Mouse (Mus musculus) heart, adult 9 months (tissue): ENCODE data around the gene Gm10053.

ENCODE experiments used
- DNase-seq, 2 experiments: peaks; one replicate each; pipeline ENCODE4 v3.0.0; 2022; ENCODE audit warnings: low spot score in 2 of 2

Gm10053 gene

DNA sequence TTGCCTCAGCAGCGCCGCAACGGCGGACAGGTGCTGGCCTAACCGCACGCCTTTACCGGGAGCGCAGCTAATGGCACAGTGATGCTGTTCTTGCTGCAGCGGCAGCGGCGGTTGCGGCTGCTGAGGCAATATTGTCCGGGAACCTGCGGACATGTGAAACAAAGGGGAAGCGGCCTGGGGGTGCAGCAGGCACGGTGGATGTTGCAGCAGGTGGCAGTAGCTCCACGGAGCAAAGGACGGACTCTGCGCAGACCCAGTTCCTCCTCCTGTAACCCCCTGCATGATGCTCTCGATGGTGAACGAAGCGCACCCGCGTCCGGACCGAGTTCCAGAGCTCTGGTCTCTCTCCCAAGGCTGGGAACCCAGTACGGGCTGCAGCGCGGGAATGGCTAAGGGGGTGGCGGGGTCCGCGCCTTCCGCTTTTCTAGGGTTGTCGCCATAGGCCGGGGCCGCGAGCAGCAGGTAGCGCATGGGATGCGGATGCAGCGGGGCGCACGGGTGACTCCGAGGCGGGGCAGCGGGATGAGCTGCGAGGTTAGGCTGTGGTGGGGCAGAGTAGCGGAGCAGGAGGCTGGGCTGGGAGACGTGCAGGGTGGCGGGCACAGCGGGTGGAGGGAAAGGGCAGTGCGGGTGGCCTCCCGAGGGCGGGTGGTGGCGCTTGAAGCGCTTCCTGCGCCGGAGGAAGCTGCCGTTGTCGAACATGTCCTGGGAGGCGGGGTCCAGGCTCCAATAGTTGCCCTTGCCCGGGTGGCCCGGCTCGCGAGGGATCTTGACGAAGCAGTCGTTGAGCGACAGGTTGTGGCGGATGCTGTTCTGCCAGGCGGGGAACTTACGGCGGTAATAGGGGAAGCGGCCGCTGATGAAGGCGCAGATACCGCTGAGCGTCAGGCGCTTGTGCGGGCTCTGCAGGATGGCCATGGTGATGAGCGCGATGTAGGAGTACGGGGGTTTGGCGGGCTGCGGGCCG is 24.4 kb downstream of the Gm10053 start:
- DNase-seq: no peak

DNA sequence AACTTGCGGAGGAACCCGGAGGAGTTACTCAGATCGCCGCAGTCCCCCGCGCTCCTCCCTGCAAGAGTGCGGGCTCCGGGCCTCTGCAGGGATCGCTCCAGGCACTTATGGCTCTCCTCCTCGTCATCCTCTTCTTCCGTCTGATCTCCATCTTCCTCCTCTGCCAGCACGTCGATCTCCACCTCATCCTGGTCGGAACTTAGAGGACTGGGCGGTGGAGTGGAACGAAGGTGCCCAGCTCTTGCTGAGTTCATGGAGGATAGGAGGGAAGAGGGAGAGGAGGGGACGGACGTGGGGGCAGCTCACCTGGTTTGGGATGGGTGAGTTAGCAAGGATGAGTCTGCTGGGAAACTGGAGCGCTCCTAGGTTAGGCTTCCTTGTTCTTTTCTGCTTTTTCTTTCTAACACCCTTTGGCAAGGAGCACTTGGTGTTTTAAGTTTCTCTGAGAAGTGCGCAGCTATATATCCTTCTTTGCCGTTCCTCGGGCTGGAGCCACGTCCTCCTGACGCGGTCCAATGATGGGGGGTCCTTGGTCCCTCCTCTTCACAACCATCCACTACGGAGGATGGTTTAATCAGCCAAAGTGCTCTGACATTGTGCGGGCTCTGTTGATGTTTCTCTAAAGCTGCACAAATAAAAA is 25.2 kb downstream of the Gm10053 start, which contains the start of gene Foxd4:
TSS of gene Foxd4 (minus strand) at position 617 of the 640 bp plus-strand sequence.
- DNase-seq: no peak

DNA sequence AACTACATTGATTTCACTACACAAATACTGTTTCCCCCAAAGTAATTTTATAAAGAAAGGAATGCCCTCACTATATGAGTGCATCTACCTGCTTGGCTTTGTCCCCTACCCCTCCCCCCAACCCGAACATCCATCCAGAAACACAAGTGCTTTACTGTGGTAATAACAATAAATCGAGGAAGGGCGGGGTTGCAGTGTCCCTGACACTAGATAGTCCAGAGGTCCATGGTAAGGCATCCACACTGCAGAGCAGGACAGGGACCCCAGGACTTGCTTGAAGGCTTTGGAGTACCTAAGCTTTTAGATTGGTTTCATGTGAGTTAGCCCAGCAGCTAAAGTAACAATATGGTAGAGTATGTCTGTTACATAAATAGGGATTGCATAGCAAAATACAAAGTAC is 26.2 kb downstream of the Gm10053 start:
- no peak for DNase-seq

DNA sequence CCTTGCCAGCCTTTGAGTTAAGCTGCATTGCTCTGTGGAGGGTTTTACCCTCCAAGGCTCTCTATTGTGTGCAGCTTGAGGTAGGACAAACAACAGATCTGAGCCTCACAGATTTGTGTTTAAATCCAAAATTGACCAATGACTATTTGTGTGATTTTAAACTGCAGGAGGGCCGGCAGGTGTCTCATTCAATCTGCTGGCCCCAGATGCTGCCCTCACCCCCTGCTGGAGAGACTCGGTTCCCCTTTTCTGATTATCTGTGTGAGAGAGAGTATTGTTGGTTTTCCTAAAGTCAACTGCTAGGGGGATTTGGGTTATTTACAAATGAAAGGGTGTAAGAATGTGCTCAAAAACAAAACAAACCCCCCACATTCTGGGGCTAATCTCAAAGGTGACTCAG is 26.8 kb downstream of the Gm10053 start:
- DNase-seq: no peak

DNA sequence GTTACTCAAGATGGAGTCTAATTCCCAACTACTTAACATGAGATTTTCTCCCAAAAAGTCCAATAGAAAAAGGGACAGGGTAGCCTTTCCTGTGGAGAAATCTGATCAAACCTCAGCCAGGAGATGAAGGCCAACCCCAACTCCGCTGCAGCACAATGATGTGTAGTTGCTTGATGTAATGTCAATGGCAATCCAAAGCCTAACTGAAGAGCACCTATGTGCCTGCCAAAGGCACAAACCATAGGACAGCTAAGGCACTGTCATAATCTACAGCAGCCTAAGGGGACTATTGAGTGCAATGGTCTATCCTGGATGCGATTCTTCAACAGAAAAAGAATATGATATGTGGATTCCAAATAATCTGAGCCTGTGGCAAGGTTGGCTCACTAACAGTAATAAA is 27.3 kb downstream of the Gm10053 start:
- DNase-seq: no peak

DNA sequence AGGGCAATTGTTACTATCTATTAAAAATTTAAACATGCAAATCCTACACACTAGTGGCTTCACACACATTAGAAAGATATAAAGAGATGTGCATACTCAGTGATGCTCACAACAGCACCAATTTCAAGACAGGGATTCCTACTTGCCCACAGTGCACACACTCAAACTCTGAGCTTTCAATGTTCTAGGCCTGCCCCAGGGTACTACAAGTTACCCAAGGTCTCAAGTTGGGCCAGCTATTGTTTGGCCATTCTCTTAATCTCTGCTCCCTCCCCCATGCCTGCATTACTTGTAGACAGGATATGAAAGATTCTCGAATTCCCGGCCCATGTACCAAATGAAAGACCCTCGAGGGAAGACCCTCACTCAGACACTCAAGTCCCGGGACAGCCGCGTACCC is 32.2 kb downstream of the Gm10053 start:
- DNase-seq: no peak

DNA sequence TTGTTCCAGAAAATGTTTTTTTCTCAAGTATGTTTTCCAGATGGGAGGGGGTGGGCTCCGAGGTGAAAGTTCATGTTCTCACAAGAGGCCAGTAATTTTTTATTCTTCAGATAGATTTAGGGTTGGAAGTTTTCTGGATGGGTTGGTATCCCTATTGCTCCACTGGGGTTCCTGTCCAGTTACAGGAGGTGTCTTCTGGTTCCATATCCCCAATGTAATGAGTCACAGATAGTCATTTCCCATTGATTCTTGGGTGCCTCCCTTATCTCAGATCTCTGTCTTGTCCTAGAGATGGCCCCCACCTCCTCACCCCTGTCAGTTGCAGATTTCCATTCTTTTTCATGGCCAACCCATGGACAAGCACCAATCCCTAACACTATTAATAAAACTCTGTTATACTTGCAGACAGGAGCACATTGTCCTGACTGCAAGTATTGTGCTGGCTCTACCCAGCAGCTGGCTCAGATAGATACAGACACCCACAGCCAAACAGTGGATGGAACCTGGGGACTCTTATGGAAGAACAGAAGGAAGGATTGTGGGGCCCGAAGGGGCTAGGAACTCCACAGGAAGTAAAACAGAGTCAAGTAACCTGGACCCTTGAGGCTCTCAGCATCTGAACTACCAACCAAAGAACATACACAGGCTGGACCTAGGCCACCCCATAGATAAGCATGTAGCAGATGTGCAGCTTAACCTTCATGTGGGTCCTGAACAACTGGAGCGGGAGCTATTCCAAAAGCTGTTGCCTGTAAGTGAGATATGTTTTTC is 33.1 kb downstream of the Gm10053 start:
- no peak for DNase-seq

DNA sequence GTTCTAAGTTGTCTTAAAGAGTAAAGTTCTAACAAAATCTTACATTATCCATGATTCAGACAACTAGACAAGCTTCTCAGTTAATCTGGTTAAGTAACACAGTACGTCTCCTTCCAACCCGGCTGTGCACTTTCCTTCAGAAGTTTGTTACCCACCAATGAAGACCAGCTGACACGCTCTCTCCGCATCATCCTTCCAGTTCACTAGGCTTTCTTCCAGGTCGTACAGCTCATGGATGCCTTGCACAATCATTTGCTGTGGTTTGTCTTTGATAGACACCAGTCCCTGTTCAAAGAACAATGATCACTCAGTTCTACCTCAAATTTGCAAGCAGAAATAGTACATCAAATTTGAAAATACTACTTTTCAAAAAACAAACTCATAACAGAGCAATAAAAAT is 45.4 kb downstream of the Gm10053 start:
- DNase-seq: no peak
